Mouse (Mus musculus) megakaryocyte, embryonic 14.5 days (primary cell): Measurements from ENCODE around the gene Gm13272. TPM values are rescaled to one million over a fixed set of nuclear protein-coding genes. Genes with fewer than 3 reads are reported as not detected.
"Not testable (repeated sequence)": the region's sequence is repeated elsewhere in the genome, so short reads cannot be mapped to it uniquely, and the experiment has no call there.

Source experiments
- H3K27me3 ChIP-seq: replicated peaks from 2 replicates; pipeline ENCODE3; 2012; ENCODE audit warnings: inconsistent platforms
- H3K36me3 ChIP-seq: replicated peaks from 2 replicates; pipeline ENCODE3; 2012; ENCODE audit warnings: low read length, inconsistent platforms, mixed read lengths
- H3K4me1 ChIP-seq: 2 replicates; pipeline ENCODE4 v1.6.1; 2012; ENCODE audit warnings: inconsistent platforms
- H3K4me3 ChIP-seq: replicated peaks from 2 replicates; pipeline ENCODE3; 2012; ENCODE audit warnings: moderate library complexity, mild to moderate bottlenecking, inconsistent platforms
- H3K9me3 ChIP-seq: 2 replicates; pipeline ENCODE4 v1.6.1; 2012; ENCODE audit warnings: inconsistent platforms
- FLI1 ChIP-seq: IDR thresholded peaks from 2 replicates; pipeline ENCODE4 v1.6.1; 2012; ENCODE audit warnings: low read length, inconsistent platforms, mixed read lengths
- GATA1 ChIP-seq: IDR thresholded peaks from 3 replicates; pipeline ENCODE4 v1.6.1; 2012; ENCODE audit warnings: mixed read lengths, low read length, inconsistent platforms, borderline replicate concordance
- polyA plus RNA-seq: library from polyadenylated mRNA; stranded (reverse); fragments of >175 nt; gene quantifications from 2 replicates; pipeline ENCODE4 v1.2.3, GENCODE M21; 2012; ENCODE audit warnings: low replicate concordance; ENCODE audit not compliant: insufficient read depth

Gene Gm13272
- polyA plus RNA-seq, result not detected in 2 replicates

GRCm38 (mm10) chr4:88779550-88779949, at the start of gene Gm13272:
Gene Gm13272 (plus strand): TSS chr4:88779850.
- not testable (repeated sequence) for H3K27me3 ChIP-seq, H3K4me1 ChIP-seq, H3K9me3 ChIP-seq, H3K36me3 ChIP-seq, H3K4me3 ChIP-seq

DNA sequence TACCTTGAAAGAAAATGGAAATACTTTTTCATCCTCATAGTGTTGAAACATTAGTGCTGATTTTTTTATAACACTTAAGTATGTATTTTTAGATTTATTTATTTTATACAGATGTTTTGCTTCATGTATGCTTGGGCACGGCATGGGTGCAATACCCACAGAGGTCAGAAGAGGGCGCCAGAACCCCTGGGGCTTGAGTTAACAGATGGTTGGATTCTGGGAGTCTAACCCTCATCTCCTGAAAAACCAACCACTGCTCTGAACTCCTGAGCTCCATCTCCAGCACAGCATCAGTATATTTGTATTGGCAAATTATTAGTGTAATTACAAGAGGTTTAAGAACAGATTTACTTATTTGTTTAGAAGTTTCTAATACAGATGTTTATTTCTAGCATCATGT, 41.2 kb upstream of the Gm13272 start:
- Histone ChIP-seq H3K4me1 (peaks cover 16% of the 10 kb centered on the region), H3K36me3 (no peaks in the 10 kb centered on the region), H3K9me3 (no peaks in the 10 kb centered on the region), H3K4me3 (no peak overlapping the region), H3K27me3 (peaks cover 6% of the 10 kb centered on the region)
- TF ChIP-seq GATA1, result no peak
- TF ChIP-seq FLI1, result no peak

DNA sequence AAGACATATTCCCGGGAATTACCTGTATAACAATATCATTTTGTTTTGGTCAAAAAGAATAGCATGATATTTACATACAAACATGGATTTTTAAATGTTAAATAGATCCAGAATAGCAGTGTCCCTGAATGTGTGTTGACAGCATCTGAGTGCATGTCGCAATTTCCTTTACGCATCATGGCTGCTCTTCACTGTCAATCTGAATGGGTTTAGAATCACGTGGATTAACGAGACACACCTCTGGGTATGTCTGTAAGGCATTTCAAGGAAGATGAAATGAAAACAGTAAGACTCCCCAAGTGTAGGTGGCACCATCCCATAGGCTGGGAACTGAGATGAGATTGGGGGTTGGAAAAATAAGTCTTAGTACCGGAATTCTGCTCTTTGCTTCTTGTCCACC, 40.6 kb upstream of the Gm13272 start:
- Histone ChIP-seq H3K4me3 (no peak overlapping the region), H3K4me1 (peaks cover 16% of the 10 kb centered on the region), H3K36me3 (no peaks in the 10 kb centered on the region), H3K9me3 (no peaks in the 10 kb centered on the region), H3K27me3 (peaks cover 6% of the 10 kb centered on the region)
- no peak for TF ChIP-seq FLI1
- no peak for TF ChIP-seq GATA1

GRCm38 (mm10) chr4:88741426-88741825, 38.2 kb upstream of the Gm13272 start:
- Histone ChIP-seq H3K36me3 (no peaks in the 10 kb centered on the region), H3K4me3 (no peak overlapping the region), H3K9me3 (no peaks in the 10 kb centered on the region), H3K4me1 (peaks cover 19% of the 10 kb centered on the region), H3K27me3 (peaks cover under 1% of the 10 kb centered on the region)
- TF ChIP-seq GATA1 (no peak), FLI1 (no peak)

DNA sequence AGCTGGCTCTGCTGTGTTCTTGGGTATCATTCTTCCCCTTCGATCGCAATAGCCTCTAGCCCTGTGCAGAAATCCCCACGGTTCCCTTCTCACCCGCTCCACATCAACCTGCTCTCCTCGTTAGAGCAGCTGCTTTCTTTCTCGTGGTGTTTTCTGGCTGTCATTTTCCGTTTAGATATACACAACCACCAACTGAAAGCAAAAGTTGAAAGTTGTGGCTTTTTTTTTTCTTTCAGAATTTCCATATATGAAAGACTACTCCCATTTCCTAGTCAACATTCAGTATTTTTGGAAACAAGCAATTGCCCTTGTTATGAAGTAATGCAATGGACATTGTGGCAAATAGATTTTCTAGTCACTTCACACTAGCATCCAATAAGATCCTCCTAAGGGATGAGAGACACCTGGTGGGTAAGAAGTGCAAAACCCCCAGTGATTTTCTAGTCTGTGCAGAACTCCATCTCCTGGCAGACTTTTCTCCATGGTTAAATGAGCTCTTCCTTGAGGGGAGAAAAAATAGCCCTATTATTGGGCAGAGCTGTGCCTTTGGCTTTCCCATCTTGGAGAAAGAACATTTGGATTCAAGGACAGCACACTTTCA, 36.8 kb upstream of the Gm13272 start:
- H3K27me3 ChIP-seq, result peaks cover 2% of the 10 kb centered on the region
- no peaks in the 10 kb centered on the region for H3K36me3 ChIP-seq
- peaks cover 19% of the 10 kb centered on the region for H3K4me1 ChIP-seq
- peak overlapping the region; percentile 12 for H3K4me3 ChIP-seq
- H3K9me3 ChIP-seq, result no peaks in the 10 kb centered on the region
- no peak for TF ChIP-seq FLI1
- TF ChIP-seq GATA1, result no peak

DNA sequence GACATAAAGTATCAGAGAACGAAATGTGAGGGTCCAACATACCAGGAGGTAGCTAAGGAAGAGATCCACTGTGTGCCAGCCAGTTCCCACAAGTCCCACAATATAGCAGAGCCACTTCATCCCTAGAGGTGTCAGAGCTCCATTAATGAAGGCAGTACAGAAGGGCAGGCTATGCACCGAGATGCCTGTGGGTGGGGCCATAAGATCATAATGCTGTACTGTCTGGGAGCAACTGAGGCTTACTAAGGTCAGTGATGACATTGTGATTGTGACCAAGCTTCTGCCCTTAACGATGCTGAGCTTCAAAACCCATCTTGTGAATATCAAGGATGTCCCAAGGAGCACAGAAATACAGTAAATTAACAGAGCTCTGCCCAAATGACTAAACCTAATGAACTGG, 35.4 kb upstream of the Gm13272 start:
- Histone ChIP-seq H3K4me3 (no peak overlapping the region), H3K4me1 (peaks cover 16% of the 10 kb centered on the region), H3K27me3 (peaks cover 5% of the 10 kb centered on the region), H3K9me3 (no peaks in the 10 kb centered on the region), H3K36me3 (no peaks in the 10 kb centered on the region)
- TF ChIP-seq FLI1 (no peak), GATA1 (no peak)

- Histone ChIP-seq H3K4me3 (no peak overlapping the region), H3K4me1 (no peaks in the 10 kb centered on the region), H3K27me3 (peaks cover 5% of the 10 kb centered on the region), H3K36me3 (no peaks in the 10 kb centered on the region), H3K9me3 (no peaks in the 10 kb centered on the region)
- TF ChIP-seq GATA1 (no peak), FLI1 (no peak)
Measured at GRCm38 (mm10) chr4:88749926-88750325, 29.7 kb upstream of the Gm13272 start.

- not testable (repeated sequence) for H3K9me3 ChIP-seq, H3K4me1 ChIP-seq, H3K36me3 ChIP-seq
Measured at GRCm38 (mm10) chr4:88754818-88755340, 24.8 kb upstream of the Gm13272 start, which contains the start of gene Gm13271. Gene Gm13271 (plus strand): TSS chr4:88754868.

GRCm38 (mm10) chr4:88756581-88757513, 22.8 kb upstream of the Gm13272 start:
- H3K27me3 ChIP-seq, H3K9me3 ChIP-seq, H3K4me3 ChIP-seq, H3K4me1 ChIP-seq, H3K36me3 ChIP-seq: not testable (repeated sequence)

More at GRCm38 (mm10) chr4:88754818-88755340, 24.8 kb upstream of the Gm13272 start, which contains the start of gene Gm13271:
- H3K27me3 ChIP-seq, H3K4me3 ChIP-seq: not testable (repeated sequence)

- H3K4me3 ChIP-seq, H3K27me3 ChIP-seq, H3K9me3 ChIP-seq, H3K36me3 ChIP-seq, H3K4me1 ChIP-seq: not testable (repeated sequence)
Measured at GRCm38 (mm10) chr4:88757628-88758031, 22.0 kb upstream of the Gm13272 start.

GRCm38 (mm10) chr4:88758751-88759150, 20.9 kb upstream of the Gm13272 start:
- not testable (repeated sequence) for H3K9me3 ChIP-seq, H3K27me3 ChIP-seq

DNA sequence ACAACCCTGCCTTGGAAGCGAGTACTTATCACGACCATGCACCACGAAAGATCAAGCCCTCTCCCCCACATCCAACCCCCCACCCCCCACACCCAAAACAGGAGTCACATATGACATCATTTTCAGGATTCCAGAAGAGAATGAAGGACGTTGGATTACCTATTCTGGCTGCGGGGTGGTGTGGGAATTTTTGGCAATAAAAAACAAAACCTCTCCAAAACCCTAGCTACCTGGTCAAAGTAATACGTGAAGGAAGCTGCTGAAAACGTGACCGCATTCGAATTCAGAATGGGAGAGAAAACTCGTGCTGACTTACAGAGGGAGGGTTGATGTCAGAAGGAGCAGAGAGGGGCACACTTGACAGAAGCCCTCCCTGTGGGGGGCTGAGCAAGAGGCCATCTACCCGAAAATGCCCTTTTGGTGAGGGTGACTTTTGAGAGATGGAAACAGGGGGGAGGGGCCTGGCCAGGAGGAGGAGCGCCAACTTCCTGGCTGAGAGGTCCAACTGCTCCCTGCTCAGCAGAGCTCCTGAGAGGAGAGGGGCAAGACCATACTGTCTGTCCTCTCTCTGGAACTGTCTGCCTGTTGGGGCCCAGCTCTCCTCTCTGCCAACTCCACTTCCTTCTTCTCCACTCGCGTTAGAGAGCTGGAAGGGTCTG, 19.9 kb upstream of the Gm13272 start, which contains the start of gene Gm13283:
Gene Gm13283 (plus strand): TSS at position 510 of the 659 bp plus-strand sequence.
- H3K4me1 ChIP-seq, H3K36me3 ChIP-seq, H3K4me3 ChIP-seq, H3K9me3 ChIP-seq, H3K27me3 ChIP-seq: not testable (repeated sequence)

More at GRCm38 (mm10) chr4:88758751-88759150, 20.9 kb upstream of the Gm13272 start:
- H3K4me1 ChIP-seq, H3K36me3 ChIP-seq, H3K4me3 ChIP-seq: not testable (repeated sequence)

DNA sequence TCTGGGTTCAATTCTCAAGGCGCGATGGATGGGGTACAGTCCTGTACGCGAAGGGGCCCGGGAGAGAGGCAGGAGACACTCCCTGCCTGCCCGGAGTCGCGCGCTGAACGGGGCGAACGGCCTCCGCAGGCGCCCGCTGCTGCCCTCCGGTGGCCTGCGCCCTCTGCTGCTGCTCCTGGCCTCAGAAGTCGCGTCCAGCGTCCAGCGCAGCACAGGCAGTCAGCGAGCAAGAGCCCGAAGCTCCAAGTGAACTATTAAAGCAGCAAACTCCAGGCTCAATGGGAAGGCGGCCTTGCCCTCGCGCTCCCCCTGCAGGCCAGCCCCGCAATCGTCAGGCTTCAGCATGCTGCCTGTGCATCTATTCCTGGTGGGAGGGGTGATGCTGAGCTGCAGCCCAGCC, 19.2 kb upstream of the Gm13272 start:
- H3K36me3 ChIP-seq, H3K4me1 ChIP-seq, H3K4me3 ChIP-seq, H3K9me3 ChIP-seq, H3K27me3 ChIP-seq: not testable (repeated sequence)

GRCm38 (mm10) chr4:88761776-88762175, 17.9 kb upstream of the Gm13272 start:
- H3K27me3 ChIP-seq, H3K9me3 ChIP-seq, H3K4me1 ChIP-seq, H3K36me3 ChIP-seq, H3K4me3 ChIP-seq: not testable (repeated sequence)
